Mouse (Mus musculus) cerebellum, adult (tissue): ENCODE data around the gene Gstt1.
"Not testable (repeated sequence)": the region's sequence is repeated elsewhere in the genome, so short reads cannot be mapped to it uniquely, and the experiment has no call there.

Source experiments
- ATAC-seq: cut with Nextera tagmentation; 2 replicates; pipeline ENCODE4 v1.9.2; 2017; ENCODE audit warnings: mild to moderate bottlenecking, moderate library complexity, mixed read lengths; ENCODE audit not compliant: insufficient number of reproducible peaks, low FRiP score, low TSS enrichment

Gstt1 gene

DNA sequence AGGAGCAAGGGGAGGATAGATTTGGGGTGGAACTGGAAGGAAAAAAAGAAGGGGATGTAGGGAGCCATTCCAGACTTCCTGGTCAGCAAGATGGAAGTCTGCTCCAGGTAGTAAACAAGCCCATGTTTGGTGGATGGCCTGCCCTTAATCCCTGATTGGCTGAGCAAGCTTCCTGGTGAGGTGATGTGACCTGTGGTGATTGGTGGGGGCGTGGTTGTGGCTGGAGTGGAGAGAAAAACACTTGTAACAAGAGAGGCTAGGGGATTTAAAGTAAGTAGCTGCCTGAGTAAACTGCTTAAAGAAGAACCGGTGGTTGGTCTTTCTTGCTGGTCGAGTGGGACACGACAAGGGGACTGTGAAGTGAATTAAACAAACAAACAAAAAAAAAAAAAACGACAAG lies 30.6 kb downstream of the Gstt1 start:
- ATAC-seq, result not testable (repeated sequence)

DNA sequence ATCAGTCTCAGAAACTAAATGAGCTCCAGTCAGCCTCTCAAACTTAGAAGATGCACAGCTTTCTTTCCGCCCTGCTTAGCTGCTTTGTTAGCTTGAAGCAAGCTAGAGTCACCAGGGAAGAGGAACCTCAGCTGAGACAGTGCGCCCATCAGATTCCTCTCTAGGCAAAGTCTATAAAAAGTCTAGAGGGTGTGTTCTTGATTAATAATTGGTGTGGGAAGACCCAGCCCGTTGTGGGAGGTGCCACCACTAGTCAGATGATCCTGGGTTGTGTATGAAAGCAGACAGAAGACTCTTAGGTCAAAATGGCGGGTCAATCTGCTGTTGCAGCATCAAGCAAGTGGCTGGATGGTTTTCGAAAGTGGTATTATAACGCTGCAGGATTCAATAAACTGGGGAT lies 31.5 kb downstream of the Gstt1 start:
- no peak for ATAC-seq

DNA sequence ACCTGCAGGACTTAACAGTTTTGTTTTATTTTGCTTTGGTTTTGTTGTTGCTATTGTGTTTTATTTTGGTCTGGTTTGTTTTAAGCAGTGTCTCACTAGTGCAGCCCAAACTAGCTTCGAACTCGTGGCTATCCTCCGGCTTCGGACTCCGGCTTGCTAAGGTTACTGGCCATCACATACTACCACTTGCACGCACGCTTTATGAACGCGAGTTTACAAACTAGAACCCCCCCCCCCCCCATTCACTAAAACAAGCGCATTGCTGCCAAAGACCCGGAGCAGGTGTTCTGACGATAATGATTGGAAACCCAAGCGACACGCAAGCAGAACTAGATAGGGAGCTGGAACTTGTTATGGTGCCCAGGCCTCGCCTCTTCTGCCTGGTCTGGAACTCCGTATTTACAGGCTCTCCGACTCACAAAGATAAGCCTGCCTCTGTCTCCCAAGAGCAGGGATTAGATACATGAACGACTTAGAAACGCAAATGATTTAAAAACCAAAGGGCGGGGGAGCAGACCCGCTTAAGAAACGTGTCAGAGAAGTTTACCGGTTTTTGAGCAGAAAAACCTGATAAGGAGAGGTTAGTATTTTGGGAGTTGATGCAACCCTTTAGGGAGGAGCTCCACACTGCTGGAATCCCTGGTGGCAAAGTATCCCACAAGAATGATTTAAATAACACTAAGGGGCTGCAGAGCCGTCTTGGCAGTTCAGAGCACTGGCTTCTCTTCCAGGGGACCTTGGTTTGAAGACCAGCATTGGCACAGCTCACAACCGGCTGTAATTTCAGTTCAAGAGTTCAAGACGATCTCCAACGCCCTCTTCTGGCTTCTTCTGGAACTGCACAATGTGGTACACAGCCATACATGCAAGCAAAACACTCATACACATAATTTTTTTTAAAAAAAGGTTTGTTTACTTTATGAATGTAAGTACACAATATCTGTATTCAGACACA lies 33.6 kb downstream of the Gstt1 start:
- no peak for ATAC-seq

DNA sequence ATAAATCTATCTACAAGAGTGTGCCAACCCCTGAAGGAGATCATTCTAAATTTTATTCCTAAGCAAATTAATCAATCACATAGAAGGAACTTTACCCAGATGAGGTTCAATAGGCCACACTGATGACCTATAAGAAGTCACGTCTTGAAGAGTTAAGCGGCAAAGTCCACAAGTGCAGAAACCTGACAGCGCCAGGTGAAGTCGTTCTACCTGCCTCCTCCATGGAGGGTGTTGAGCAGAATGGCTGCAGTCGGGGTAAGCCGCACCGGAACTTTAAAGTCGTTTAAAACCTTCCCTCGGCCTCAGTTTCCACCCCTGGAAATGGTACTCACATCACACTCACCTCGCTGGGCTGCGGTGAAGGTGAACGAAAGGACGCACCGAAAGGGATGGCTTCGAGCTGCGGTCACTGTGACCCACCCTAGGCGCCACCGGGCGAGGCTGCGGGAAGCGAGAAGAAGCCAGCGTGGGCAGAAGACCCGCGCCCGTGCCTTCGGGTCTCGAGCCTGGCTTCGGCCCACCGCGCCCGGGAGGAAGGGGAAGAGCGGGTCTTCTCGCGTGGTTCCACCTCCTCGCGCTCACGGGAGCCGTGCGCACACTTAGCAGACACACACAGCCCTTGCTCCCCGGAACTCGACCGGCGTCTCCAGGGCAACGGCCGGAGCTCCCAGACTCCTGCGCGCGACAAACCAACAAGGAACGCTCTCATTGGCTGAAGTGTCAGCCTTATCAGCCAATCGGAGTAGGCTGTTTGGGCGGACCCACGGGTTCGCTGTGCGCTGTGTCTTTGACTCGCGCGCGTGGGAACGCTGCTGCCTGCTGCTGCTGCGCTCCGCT lies 34.5 kb downstream of the Gstt1 start, which contains the start of gene Cabin1:
Gene Cabin1, minus strand, starts transcription at position 660 of the 837 bp plus-strand sequence.
- ATAC-seq, result peak; percentile 100

DNA sequence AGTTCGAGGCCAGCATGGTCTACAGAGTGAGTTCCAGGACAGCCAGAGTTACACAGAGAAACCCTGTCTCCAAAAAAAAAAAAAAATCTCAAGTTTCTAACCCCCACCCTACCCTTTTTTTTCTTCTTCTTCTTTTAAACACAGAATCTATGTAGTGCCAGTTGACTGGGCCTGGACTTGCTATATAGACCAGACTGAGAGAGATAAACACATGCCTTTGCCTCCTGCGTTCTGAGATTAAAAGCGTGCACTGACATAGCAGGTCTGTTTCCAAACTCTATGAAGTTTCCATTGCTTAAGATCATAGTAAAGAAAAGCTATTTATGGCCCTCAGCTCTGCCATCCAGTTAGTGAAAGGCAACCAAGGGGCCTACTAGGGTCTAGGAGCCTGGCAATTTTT lies 36.0 kb downstream of the Gstt1 start:
- ATAC-seq, result no peak

DNA sequence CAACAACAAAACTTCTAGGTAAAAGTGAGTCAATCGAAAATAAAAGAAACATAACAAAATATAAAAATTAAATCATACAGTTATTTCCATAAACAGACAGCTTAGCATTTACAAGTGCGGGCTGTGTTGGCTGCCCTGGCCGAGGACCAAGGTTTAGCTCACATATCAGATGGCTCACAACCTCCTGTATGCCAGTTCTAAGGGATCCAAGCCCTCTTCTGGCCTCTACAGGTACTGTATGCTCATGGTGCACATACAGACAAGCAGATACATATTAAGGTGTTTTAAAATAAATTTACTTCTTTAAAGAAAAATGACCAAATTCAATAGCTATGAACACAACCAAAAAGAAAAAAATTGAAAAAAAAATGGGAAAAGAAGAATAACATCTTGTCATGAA lies 38.1 kb downstream of the Gstt1 start:
- ATAC-seq, result no peak

DNA sequence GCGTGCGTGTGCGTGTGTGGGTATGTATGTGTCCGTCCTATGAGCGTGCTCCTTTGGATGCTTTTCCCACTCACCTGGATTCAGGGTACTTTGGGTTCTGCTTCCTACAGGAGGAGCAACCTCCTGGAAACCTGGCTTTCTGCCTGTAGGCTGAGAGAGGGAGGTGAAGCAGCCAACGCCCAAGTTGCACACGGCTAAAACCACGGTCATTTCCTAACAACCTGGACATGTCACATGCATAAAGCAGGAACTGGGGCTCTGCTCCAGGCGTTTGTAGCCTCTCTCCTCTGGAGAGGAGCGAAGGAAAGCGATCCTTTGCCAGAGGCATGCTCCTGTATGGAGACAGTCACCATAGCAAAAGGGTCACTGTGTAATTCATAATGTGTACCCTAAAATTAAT lies 41.7 kb downstream of the Gstt1 start:
- no peak for ATAC-seq

DNA sequence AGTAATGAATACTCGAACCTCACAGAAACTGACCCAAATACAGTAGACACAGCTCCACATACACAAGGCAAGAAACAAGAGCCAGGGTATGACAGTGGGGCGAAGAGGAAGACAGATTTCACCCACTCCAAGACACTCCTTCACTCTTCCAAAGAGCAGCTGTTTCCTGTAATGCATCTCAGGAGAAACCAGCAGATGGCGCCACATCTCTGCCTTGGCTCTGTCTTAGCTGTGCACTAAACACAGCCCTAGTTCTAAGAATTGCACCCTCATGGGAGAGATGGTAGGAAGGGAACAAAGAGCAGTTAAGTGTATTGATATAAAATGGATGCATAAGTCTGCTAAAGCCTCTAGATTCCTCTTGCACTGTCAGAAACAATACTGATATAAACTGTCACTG lies 54.4 kb downstream of the Gstt1 start:
- peak; percentile 70 for ATAC-seq

DNA sequence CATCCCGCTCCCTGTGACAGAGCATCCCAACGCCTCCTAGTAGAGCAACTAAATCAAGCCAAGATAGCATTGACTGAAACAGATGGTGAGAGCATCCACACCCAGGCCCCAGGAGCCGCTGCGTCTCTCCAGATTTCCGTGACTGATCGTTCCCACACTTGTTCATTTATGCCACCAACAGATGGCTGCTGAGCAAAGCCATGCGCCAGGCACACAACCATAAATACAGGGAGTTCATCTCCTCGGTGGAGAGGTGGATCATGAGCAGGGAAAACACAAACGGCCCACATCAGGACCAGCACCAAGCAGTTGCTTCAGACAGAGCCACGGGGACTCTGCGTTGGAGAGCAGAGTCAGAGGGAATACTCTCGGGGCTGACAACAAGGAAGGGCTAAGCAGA lies 55.0 kb downstream of the Gstt1 start:
- ATAC-seq, result peak; percentile 45

DNA sequence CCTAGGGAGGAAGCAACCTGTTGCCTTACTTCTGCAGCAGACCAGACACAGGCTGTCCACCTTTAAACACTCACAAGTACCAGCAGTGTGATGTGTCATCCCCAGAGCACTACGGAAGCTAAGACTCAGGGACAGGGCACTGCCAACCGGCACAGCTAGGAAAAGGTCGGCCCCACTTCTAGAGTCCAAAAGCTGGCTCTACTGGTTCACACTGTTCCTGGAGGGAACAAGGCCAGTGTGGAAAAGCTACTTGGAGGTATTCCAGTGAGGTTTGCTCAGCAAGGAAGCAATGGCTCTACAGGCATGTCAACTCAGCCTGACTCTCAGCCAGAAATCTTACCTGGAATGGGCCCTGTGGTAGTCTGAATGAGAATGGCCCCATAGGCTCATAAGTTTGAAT lies 57.5 kb downstream of the Gstt1 start:
- no peak for ATAC-seq
